Mouse (Mus musculus) embryonic facial prominence, embryonic 12.5 days (tissue): ENCODE results near the gene Fam104a. TPM values are rescaled to one million over a fixed set of nuclear protein-coding genes. Genes with fewer than 3 reads are reported as not detected.

Source experiments
- polyA plus RNA-seq: library from polyadenylated mRNA; unstranded; fragments of >200 nt; fragmentation: Nextera tagmentation; extraction: Ambion mirVana; gene quantifications from 2 replicates; pipeline ENCODE4 v1.2.1, GENCODE M21; 2016

Gene Fam104a
- polyA plus RNA-seq, 1 experiment from 2014 or later, result 52.6 TPM

Other genes with a start within 250 kb of the Fam104a start
- 3.0 and 3.3 TPM in 2 replicates for gene Sstr2, start 64.8 kb downstream of the Fam104a start, polyA plus RNA-seq
- gene Cog1, start 35.0 kb downstream of the Fam104a start, polyA plus RNA-seq, result 28.9 and 31.1 TPM in 2 replicates
- 21.4 TPM in 2 replicates for gene Slc39a11, start 34.1 kb downstream of the Fam104a start, polyA plus RNA-seq
- gene D11Wsu47e, start 257 bp upstream of the Fam104a start, polyA plus RNA-seq, result 24.5 and 26.5 TPM in 2 replicates
- 0.37 TPM in 1 of 2 replicates, not detected in the other for gene Cpsf4l, start 25.9 kb upstream of the Fam104a start, polyA plus RNA-seq
- gene Cdc42ep4, start 67.7 kb upstream of the Fam104a start, polyA plus RNA-seq, result 116 and 118 TPM in 2 replicates